Mouse (Mus musculus) cerebellum, adult 2 months (tissue): ENCODE results near the gene Abca7.

Experiments used
- CTCF ChIP-seq: fragments of 200-500 bp; IDR thresholded peaks from 2 replicates; pipeline ENCODE4 v1.5.1; 2011; ENCODE audit warnings: low read depth, mild to moderate bottlenecking, control low read depth, low read length, moderate library complexity, borderline replicate concordance; ENCODE audit not compliant: insufficient read depth
- POLR2A ChIP-seq: fragments of 200-500 bp; IDR thresholded peaks from 2 replicates; pipeline ENCODE4 v1.6.1; 2011; ENCODE audit warnings: low read length, control low read depth, borderline replicate concordance; ENCODE audit not compliant: insufficient read depth

DNA sequence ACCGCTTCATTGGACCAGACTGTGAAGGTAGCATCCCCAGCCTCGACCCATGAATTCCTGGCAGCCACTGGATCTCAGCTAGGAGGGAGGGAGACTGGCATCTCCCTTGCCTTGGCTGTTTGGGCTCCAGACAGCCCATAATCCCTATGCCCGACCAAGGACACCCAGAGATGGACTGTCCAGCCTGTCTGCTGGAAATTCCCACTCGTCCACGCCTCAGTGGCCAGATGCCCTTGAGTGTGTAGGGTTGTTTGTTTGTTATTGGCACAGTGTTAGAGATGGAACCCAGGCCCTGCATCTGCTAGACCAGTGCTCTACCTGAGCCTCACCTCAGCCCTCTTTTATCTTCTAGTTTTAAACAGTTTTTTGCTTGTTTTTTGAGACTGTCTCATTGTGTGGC is 31.0 kb upstream of the Abca7 start:
- TF ChIP-seq CTCF (no peak), POLR2A (no peak)
